Mouse (Mus musculus): ENCODE measurements around the gene Ppfia1. TPM values are rescaled to one million over a fixed set of nuclear protein-coding genes. Genes with fewer than 3 reads are reported as not detected.
A peak's percentile ranks its signal among the peaks of the same experiment; 100 is the strongest.

Ppfia1 gene
- polyA plus RNA-seq, 2 experiments from 2014 or later = 24.3 to 24.7 TPM

- no peak for ATAC-seq
These were observed 73.2 kb downstream of the Ppfia1 start for GRCm38 (mm10) chr7:144480314-144480713.

GRCm38 (mm10) chr7:144479569-144479968 lies 74.0 kb downstream of the Ppfia1 start:
- ATAC-seq = no peak

GRCm38 (mm10) chr7:144475741-144476140 lies 77.8 kb downstream of the Ppfia1 start:
- no peak for ATAC-seq

GRCm38 (mm10) chr7:144473486-144473885 lies 80.0 kb downstream of the Ppfia1 start:
- no peak for ATAC-seq

- no peak for ATAC-seq
These were observed 82.4 kb downstream of the Ppfia1 start for GRCm38 (mm10) chr7:144471103-144471502.

- no peak for ATAC-seq
These were observed 82.9 kb downstream of the Ppfia1 start, which contains the start of gene Cttn for GRCm38 (mm10) chr7:144470545-144471059. Gene Cttn (minus strand): TSS chr7:144471009.

GRCm38 (mm10) chr7:144469908-144470544 lies 83.5 kb downstream of the Ppfia1 start:
- no peak for ATAC-seq

- ATAC-seq = no peak
These were observed 84.3 kb downstream of the Ppfia1 start for GRCm38 (mm10) chr7:144469181-144469641.

GRCm38 (mm10) chr7:144468741-144469140 lies 84.8 kb downstream of the Ppfia1 start:
- ATAC-seq = no peak

GRCm38 (mm10) chr7:144462577-144462976 lies 91.0 kb downstream of the Ppfia1 start:
- ATAC-seq = no peak

- no peak for ATAC-seq
These were observed 92.2 kb downstream of the Ppfia1 start for GRCm38 (mm10) chr7:144461246-144461902.

- no peak for ATAC-seq
These were observed 94.6 kb downstream of the Ppfia1 start for GRCm38 (mm10) chr7:144458881-144459280.

- ATAC-seq = no peak
These were observed 102.9 kb downstream of the Ppfia1 start for GRCm38 (mm10) chr7:144450661-144451060.

GRCm38 (mm10) chr7:144449637-144450570 lies 103.6 kb downstream of the Ppfia1 start:
- no peak for ATAC-seq

GRCm38 (mm10) chr7:144448186-144448585 lies 105.3 kb downstream of the Ppfia1 start:
- no peak for ATAC-seq

GRCm38 (mm10) chr7:144447146-144447545 lies 106.4 kb downstream of the Ppfia1 start:
- peak; percentile 41 for ATAC-seq

- ATAC-seq = peak; percentile 96
These were observed 108.7 kb downstream of the Ppfia1 start for GRCm38 (mm10) chr7:144444788-144445187.

- ATAC-seq = no peak
These were observed 111.6 kb downstream of the Ppfia1 start for GRCm38 (mm10) chr7:144441976-144442375.

- no peak for ATAC-seq
These were observed 112.1 kb downstream of the Ppfia1 start for GRCm38 (mm10) chr7:144441466-144441865.

GRCm38 (mm10) chr7:144438811-144439210 lies 114.7 kb downstream of the Ppfia1 start:
- ATAC-seq = no peak

GRCm38 (mm10) chr7:144432920-144433319 lies 120.6 kb downstream of the Ppfia1 start:
- ATAC-seq = no peak

- ATAC-seq = no peak
These were observed 126.1 kb downstream of the Ppfia1 start for GRCm38 (mm10) chr7:144427460-144427859.

All from activated CD4-positive, CD25-positive, alpha-beta regulatory T cell, adult 4 months (primary cell).